Mouse (Mus musculus) limb, embryonic 11.5 days (tissue): Measurements from ENCODE around the gene Tom1l1. TPM values are rescaled to one million over a fixed set of nuclear protein-coding genes. Genes with fewer than 3 reads are reported as not detected.

Experiments used
- ATAC-seq: fragments of 200-750 bp; cut with Nextera tagmentation; 2 replicates; pipeline ENCODE4 v1.8.0; 2017; ENCODE audit warnings: low read depth; ENCODE audit not compliant: insufficient number of reproducible peaks, low FRiP score, low TSS enrichment
- DNase-seq: peaks from one replicate; pipeline ENCODE4 v3.0.0-alpha.2; 2015; ENCODE audit warnings: low spot score
- H3K27ac ChIP-seq: fragments of 300-500 bp; sonication (generic); replicated peaks from 2 replicates; pipeline ENCODE4 v1.5.1; 2014; ENCODE audit warnings: low read depth, mild to moderate bottlenecking, low read length
- H3K27me3 ChIP-seq: fragments of 300-500 bp; sonication (generic); 2 replicates; pipeline ENCODE4 v1.6.1; 2014; ENCODE audit warnings: mild to moderate bottlenecking, low read length, mixed read lengths; ENCODE audit not compliant: control insufficient read depth, insufficient read depth
- H3K36me3 ChIP-seq: fragments of 300-500 bp; sonication (generic); 2 replicates; pipeline ENCODE4 v1.6.1; 2014; ENCODE audit warnings: mild to moderate bottlenecking, low read length, moderate library complexity, mixed read lengths; ENCODE audit not compliant: control insufficient read depth, insufficient read depth
- H3K4me1 ChIP-seq: fragments of 300-500 bp; sonication (generic); 2 replicates; pipeline ENCODE4 v1.6.1; 2014; ENCODE audit warnings: low read length, mixed read lengths; ENCODE audit not compliant: control insufficient read depth, insufficient read depth
- H3K4me2 ChIP-seq: fragments of 300-500 bp; sonication (generic); 2 replicates; pipeline ENCODE4 v1.6.1; 2014; ENCODE audit warnings: low read depth, mild to moderate bottlenecking, moderate library complexity; ENCODE audit not compliant: severe bottlenecking
- H3K4me3 ChIP-seq: fragments of 300-500 bp; sonication (generic); 2 replicates; pipeline ENCODE4 v1.5.1; 2014; ENCODE audit warnings: low read depth, low read length
- H3K9ac ChIP-seq: fragments of 300-500 bp; sonication (generic); 2 replicates; pipeline ENCODE4 v1.6.1; 2014; ENCODE audit warnings: mild to moderate bottlenecking, low read length
- H3K9me3 ChIP-seq: fragments of 300-500 bp; sonication (generic); 2 replicates; pipeline ENCODE4 v1.6.1; 2016; ENCODE audit warnings: low read length; ENCODE audit not compliant: control insufficient read depth
- WGBS: fragments of 180-500 bp; shearing (Covaris S2); extraction: QIAGEN DNeasy Blood & Tissue Kit; methylation state at CpG from one replicate; pipeline ENCODE4 v1.1.7; 2014; 5-methylcytosine and 5-hydroxymethylcytosine counted together
- polyA plus RNA-seq: library from polyadenylated mRNA; unstranded; fragments of >200 nt; fragmentation: Nextera tagmentation; extraction: Ambion mirVana; gene quantifications from 2 replicates; pipeline ENCODE4 v1.2.1, GENCODE M21; 2014

Tom1l1 gene
- polyA plus RNA-seq, 1 experiment from 2014 or later, result 13.2 TPM

GRCm38 (mm10) chr11:90622500-90622899 is 65.7 kb downstream of the Tom1l1 start:
- DNase-seq (no peak), ATAC-seq (no peak)
- H3K9me3 ChIP-seq, result no peaks in the 10 kb centered on the region
- no peak overlapping the region for H3K9ac ChIP-seq
- H3K4me1 ChIP-seq, result no peaks in the 10 kb centered on the region
- H3K4me3 ChIP-seq, result no peak overlapping the region
- H3K27me3 ChIP-seq, result no peaks in the 10 kb centered on the region
- no peak overlapping the region for H3K4me2 ChIP-seq
- WGBS, result 95% methylated on average over 7 of the region's 7 CpGs
- no peaks in the 10 kb centered on the region for H3K36me3 ChIP-seq
- H3K27ac ChIP-seq, result no peak overlapping the region

- Histone ChIP-seq H3K4me3 (no peak overlapping the region), H3K4me2 (no peak overlapping the region), H3K4me1 (no peaks in the 10 kb centered on the region), H3K9me3 (no peaks in the 10 kb centered on the region), H3K27ac (no peak overlapping the region), H3K9ac (no peak overlapping the region), H3K27me3 (no peaks in the 10 kb centered on the region), H3K36me3 (no peaks in the 10 kb centered on the region)
- ATAC-seq (no peak), DNase-seq (no peak)
- 92% methylated on average over 12 of the region's 12 CpGs for WGBS
Observed at GRCm38 (mm10) chr11:90622044-90622443, 66.1 kb downstream of the Tom1l1 start.

DNA sequence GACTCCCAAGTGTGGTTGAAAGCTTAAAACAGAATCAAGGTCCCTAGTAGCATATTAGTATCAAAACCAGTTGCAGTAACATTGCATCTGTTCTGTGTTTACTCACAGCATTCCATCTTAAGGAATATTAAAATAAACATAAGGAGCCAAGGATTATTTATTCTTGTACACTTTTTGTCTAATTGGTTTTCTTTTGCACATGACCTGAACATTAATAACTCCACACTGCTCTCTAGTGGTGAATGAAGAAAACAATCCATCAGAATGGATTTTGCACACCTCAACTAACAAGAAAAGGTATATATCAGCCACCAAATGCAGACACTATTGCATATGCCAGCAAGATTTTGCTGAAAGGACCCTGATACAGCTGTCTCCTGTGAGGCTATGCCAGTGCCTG is 71.7 kb downstream of the Tom1l1 start:
- H3K36me3 ChIP-seq, result 0 out of 2 replicates have a peak, but pooled peaks cover 2% of the 10 kb centered on the region
- no peak overlapping the region for H3K27ac ChIP-seq
- ATAC-seq (no peak), DNase-seq (no peak)
- no peak overlapping the region for H3K4me2 ChIP-seq
- H3K9ac ChIP-seq, result no peak overlapping the region
- H3K27me3 ChIP-seq, result no peaks in the 10 kb centered on the region
- no peak overlapping the region for H3K4me3 ChIP-seq
- H3K9me3 ChIP-seq, result no peaks in the 10 kb centered on the region
- no peaks in the 10 kb centered on the region for H3K4me1 ChIP-seq

- Histone ChIP-seq H3K9ac (no peak overlapping the region), H3K9me3 (no peaks in the 10 kb centered on the region), H3K4me2 (no peak overlapping the region), H3K27me3 (no peaks in the 10 kb centered on the region), H3K36me3 (0 out of 2 replicates have a peak, but pooled peaks cover 2% of the 10 kb centered on the region), H3K4me3 (no peak overlapping the region), H3K4me1 (no peaks in the 10 kb centered on the region), H3K27ac (no peak overlapping the region)
- DNase-seq (no peak), ATAC-seq (no peak)
- 93% methylated on average over 6 of the region's 6 CpGs for whole genome bisulfite sequencing
Observed at GRCm38 (mm10) chr11:90614743-90615142, 73.4 kb downstream of the Tom1l1 start.

- Histone ChIP-seq H3K4me1 (no peaks in the 10 kb centered on the region), H3K9ac (no peak overlapping the region), H3K27me3 (no peaks in the 10 kb centered on the region), H3K27ac (no peak overlapping the region), H3K4me2 (no peak overlapping the region), H3K4me3 (no peak overlapping the region), H3K36me3 (0 out of 2 replicates have a peak, but pooled peaks cover 2% of the 10 kb centered on the region), H3K9me3 (no peaks in the 10 kb centered on the region)
- DNase-seq (no peak), ATAC-seq (no peak)
Observed at GRCm38 (mm10) chr11:90612118-90612517, 76.0 kb downstream of the Tom1l1 start.

DNA sequence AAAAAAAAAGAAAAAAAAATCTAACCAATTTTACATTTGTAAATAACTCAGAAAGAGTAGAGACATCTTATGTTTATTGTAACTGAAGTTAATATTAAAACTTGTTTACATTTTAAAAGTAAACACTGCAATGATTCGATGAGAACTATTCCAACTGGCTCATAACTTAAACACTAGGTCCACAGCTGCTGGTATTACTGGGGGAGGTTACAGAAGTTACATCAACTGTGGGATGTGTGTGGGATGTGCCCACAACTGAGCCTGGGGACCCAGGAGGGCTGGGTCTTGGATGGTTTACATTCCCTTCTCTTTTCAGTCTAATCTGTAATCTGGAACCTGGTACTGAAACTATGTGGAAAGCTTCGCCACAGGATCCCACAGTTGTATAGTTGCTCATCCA is 85.1 kb downstream of the Tom1l1 start:
- H3K4me3 ChIP-seq, result no peak overlapping the region
- ATAC-seq (no peak), DNase-seq (no peak)
- WGBS, result 92% methylated on average over 2 of the region's 2 CpGs
- H3K4me2 ChIP-seq, result no peak overlapping the region
- no peak overlapping the region for H3K27ac ChIP-seq
- no peaks in the 10 kb centered on the region for H3K9me3 ChIP-seq
- no peak overlapping the region for H3K9ac ChIP-seq
- H3K4me1 ChIP-seq, result no peaks in the 10 kb centered on the region
- H3K27me3 ChIP-seq, result no peaks in the 10 kb centered on the region
- peaks cover 2% of the 10 kb centered on the region; the same call in 1 of the 2 replicates for H3K36me3 ChIP-seq

GRCm38 (mm10) chr11:90595826-90596225 is 92.3 kb downstream of the Tom1l1 start:
- Histone ChIP-seq H3K9ac (no peak overlapping the region), H3K4me1 (no peaks in the 10 kb centered on the region), H3K4me3 (no peak overlapping the region), H3K36me3 (peaks cover 2% of the 10 kb centered on the region; the same call in 1 of the 2 replicates), H3K27me3 (no peaks in the 10 kb centered on the region), H3K27ac (no peak overlapping the region), H3K9me3 (no peaks in the 10 kb centered on the region), H3K4me2 (no peak overlapping the region)
- no peak for DNase-seq
- 90% methylated on average over 1 of the region's 1 CpGs for WGBS
- no peak for ATAC-seq

Other genes starting within 250 kb of the Tom1l1 start
- 44.1 and 46.2 TPM in 2 replicates for gene Stxbp4, start 50.3 kb downstream of the Tom1l1 start, polyA plus RNA-seq
- 27.9 and 30.7 TPM in 2 replicates for gene Cox11, start 50.2 kb downstream of the Tom1l1 start, polyA plus RNA-seq